Mouse (Mus musculus) G1E (cell line): Measurements from ENCODE around the gene Nfat5.

ENCODE experiments used
- CTCF ChIP-seq: IDR thresholded peaks from 2 replicates; pipeline ENCODE4 v1.5.1; 2012; ENCODE audit warnings: low read depth, low read length, inconsistent platforms, mixed read lengths
- GATA1 ChIP-seq: IDR thresholded peaks from 2 replicates; pipeline ENCODE4 v1.6.1; 2012; ENCODE audit warnings: borderline replicate concordance, low read length, inconsistent platforms, mixed read lengths
- GATA2 ChIP-seq: IDR thresholded peaks from 2 replicates; pipeline ENCODE4 v1.6.1; 2012; ENCODE audit warnings: low read depth, low read length, inconsistent platforms, borderline replicate concordance
- POLR2AphosphoS5 ChIP-seq: IDR thresholded peaks from 2 replicates; pipeline ENCODE4 v1.6.1; 2012; ENCODE audit warnings: low read depth, low read length, inconsistent platforms; ENCODE audit not compliant: insufficient replicate concordance
- TAL1 ChIP-seq: conservative IDR thresholded peaks from 2 replicates; pipeline ENCODE4 v1.6.1; 2012; ENCODE audit warnings: low read depth, low read length, inconsistent platforms, mixed read lengths

- TF ChIP-seq TAL1 (no peak), POLR2AphosphoS5 (no peak), CTCF (no peak), GATA1 (no peak), GATA2 (no peak)
These were observed 36.0 kb upstream of the Nfat5 start for GRCm38 (mm10) chr8:107257223-107257622.
